Mouse (Mus musculus) heart, embryonic 13.5 days (tissue): Measurements from ENCODE around the gene Rpl34. TPM values are rescaled to one million over a fixed set of nuclear protein-coding genes. Genes with fewer than 3 reads are reported as not detected.

Experiments used
- ATAC-seq: fragments of 200-750 bp; cut with Nextera tagmentation; 2 replicates; pipeline ENCODE4 v1.8.0; 2017; ENCODE audit warnings: moderate TSS enrichment; ENCODE audit not compliant: insufficient number of reproducible peaks, low FRiP score, low TSS enrichment; ENCODE audit errors: extremely low read depth
- H3K27ac ChIP-seq: fragments of 300-500 bp; sonication (generic); replicated peaks from 2 replicates; pipeline ENCODE4 v1.5.1; 2015; ENCODE audit warnings: moderate library complexity, mild to moderate bottlenecking, inconsistent platforms
- H3K27me3 ChIP-seq: fragments of 300-500 bp; sonication (generic); replicated peaks from 2 replicates; pipeline ENCODE4 v1.6.1; 2015; ENCODE audit warnings: mild to moderate bottlenecking, inconsistent platforms
- H3K36me3 ChIP-seq: fragments of 300-500 bp; sonication (generic); 2 replicates; pipeline ENCODE4 v1.6.1; 2015; ENCODE audit warnings: mild to moderate bottlenecking, inconsistent platforms
- H3K4me1 ChIP-seq: fragments of 300-500 bp; sonication (generic); 2 replicates; pipeline ENCODE4 v1.6.1; 2015; ENCODE audit warnings: inconsistent platforms
- H3K4me2 ChIP-seq: fragments of 300-500 bp; sonication (generic); 2 replicates; pipeline ENCODE4 v1.6.1; 2015; ENCODE audit warnings: inconsistent platforms, mild to moderate bottlenecking, moderate library complexity
- H3K4me3 ChIP-seq: fragments of 300-500 bp; sonication (generic); 2 replicates; pipeline ENCODE4 v1.5.1; 2015; ENCODE audit warnings: moderate library complexity, mild to moderate bottlenecking, inconsistent platforms
- H3K9ac ChIP-seq: fragments of 300-500 bp; sonication (generic); 2 replicates; pipeline ENCODE4 v1.6.1; 2015; ENCODE audit warnings: inconsistent platforms, mild to moderate bottlenecking, moderate library complexity
- H3K9me3 ChIP-seq: fragments of 300-500 bp; sonication (generic); 2 replicates; pipeline ENCODE4 v1.6.1; 2016; ENCODE audit warnings: inconsistent platforms
- WGBS: fragments of 180-500 bp; shearing (Covaris S2); methylation state at CpG from one replicate; pipeline ENCODE4 v1.1.7; 2015; ENCODE audit warnings: mixed read lengths; 5-methylcytosine and 5-hydroxymethylcytosine counted together
- polyA plus RNA-seq: library from polyadenylated mRNA; unstranded; fragments of >200 nt; fragmentation: Nextera tagmentation; extraction: Ambion mirVana; gene quantifications from 2 replicates; pipeline ENCODE4 v1.2.1, GENCODE M21; 2015

Rpl34 gene
- polyA plus RNA-seq = 585 and 628 TPM in 2 replicates

- peaks cover 29% of the 10 kb centered on the region for H3K4me1 ChIP-seq
- peak within 1 kb of the TSS; percentile 99 for H3K9ac ChIP-seq
- peak within 1 kb of the TSS; percentile 90 for H3K4me2 ChIP-seq
- peak; percentile 99 for ATAC-seq
- H3K36me3 ChIP-seq = peaks cover 39% of the 10 kb centered on the region
- peak within 1 kb of the TSS; percentile 100 for H3K4me3 ChIP-seq
- no peaks in the 10 kb centered on the region for H3K9me3 ChIP-seq
- H3K27me3 ChIP-seq = no peaks in the 10 kb centered on the region; the same call in 1 of the 2 replicates
- under 1% methylated on average over 45 of the region's 45 CpGs for WGBS
- H3K27ac ChIP-seq = peak within 1 kb of the TSS; percentile 90
Observed at GRCm38 (mm10) chr3:130730189-130730653, at the start of gene Rpl34. TSS of gene Rpl34 (minus strand) at chr3:130730398.

GRCm38 (mm10) chr3:130768172-130768571 is 38.0 kb upstream of the Rpl34 start:
- H3K9me3 ChIP-seq = no peaks in the 10 kb centered on the region
- no peak overlapping the region for H3K4me2 ChIP-seq
- no peaks in the 10 kb centered on the region for H3K36me3 ChIP-seq
- no peaks in the 10 kb centered on the region for H3K27me3 ChIP-seq
- no peak overlapping the region for H3K9ac ChIP-seq
- no peak for ATAC-seq
- no peak overlapping the region for H3K4me3 ChIP-seq
- 44% methylated on average over 3 of the region's 3 CpGs for WGBS
- no peaks in the 10 kb centered on the region for H3K4me1 ChIP-seq
- H3K27ac ChIP-seq = no peak overlapping the region

- Histone ChIP-seq H3K9ac (no peak overlapping the region), H3K4me3 (no peak overlapping the region), H3K36me3 (no peaks in the 10 kb centered on the region), H3K27ac (no peak overlapping the region), H3K4me1 (no peaks in the 10 kb centered on the region), H3K9me3 (no peaks in the 10 kb centered on the region), H3K27me3 (no peaks in the 10 kb centered on the region), H3K4me2 (no peak overlapping the region)
- no peak for ATAC-seq
- 64% methylated on average over 5 of the region's 5 CpGs for WGBS
Observed at GRCm38 (mm10) chr3:130764091-130764490, 33.9 kb upstream of the Rpl34 start.

- WGBS = 49% methylated on average over 24 of the region's 24 CpGs
- no peak overlapping the region for H3K9ac ChIP-seq
- no peak overlapping the region for H3K27ac ChIP-seq
- H3K4me3 ChIP-seq = no peak overlapping the region
- no peak overlapping the region for H3K4me2 ChIP-seq
- H3K27me3 ChIP-seq = no peaks in the 10 kb centered on the region
- no peak for ATAC-seq
- no peaks in the 10 kb centered on the region for H3K9me3 ChIP-seq
- H3K4me1 ChIP-seq = no peaks in the 10 kb centered on the region
- H3K36me3 ChIP-seq = no peaks in the 10 kb centered on the region
Observed at GRCm38 (mm10) chr3:130760711-130761435, 30.7 kb upstream of the Rpl34 start.

- H3K4me2 ChIP-seq = no peak overlapping the region
- no peaks in the 10 kb centered on the region for H3K27me3 ChIP-seq
- no peak overlapping the region for H3K27ac ChIP-seq
- no peak for ATAC-seq
- H3K36me3 ChIP-seq = no peaks in the 10 kb centered on the region
- H3K9ac ChIP-seq = no peak overlapping the region
- H3K9me3 ChIP-seq = no peaks in the 10 kb centered on the region
- H3K4me1 ChIP-seq = no peaks in the 10 kb centered on the region
- H3K4me3 ChIP-seq = no peak overlapping the region
- WGBS = 82% methylated on average over 15 of the region's 15 CpGs
Observed at GRCm38 (mm10) chr3:130758157-130758841, 28.1 kb upstream of the Rpl34 start.

- 83% methylated on average over 8 of the region's 8 CpGs for WGBS
- H3K27ac ChIP-seq = no peak overlapping the region
- H3K4me3 ChIP-seq = no peak overlapping the region
- H3K4me2 ChIP-seq = no peak overlapping the region
- no peaks in the 10 kb centered on the region for H3K36me3 ChIP-seq
- H3K4me1 ChIP-seq = no peaks in the 10 kb centered on the region
- ATAC-seq = no peak
- H3K27me3 ChIP-seq = no peaks in the 10 kb centered on the region
- no peak overlapping the region for H3K9ac ChIP-seq
- H3K9me3 ChIP-seq = no peaks in the 10 kb centered on the region
Observed at GRCm38 (mm10) chr3:130757117-130757852, 27.1 kb upstream of the Rpl34 start.

- Histone ChIP-seq H3K27ac (no peak overlapping the region), H3K4me2 (no peak overlapping the region), H3K36me3 (no peaks in the 10 kb centered on the region), H3K4me1 (no peaks in the 10 kb centered on the region), H3K4me3 (no peak overlapping the region), H3K27me3 (no peaks in the 10 kb centered on the region), H3K9me3 (peaks cover 9% of the 10 kb centered on the region), H3K9ac (no peak overlapping the region)
- WGBS = 75% methylated on average over 3 of the region's 3 CpGs
- no peak for ATAC-seq
Observed at GRCm38 (mm10) chr3:130749206-130749605, 19.0 kb upstream of the Rpl34 start.

- no peak overlapping the region for H3K9ac ChIP-seq
- no peaks in the 10 kb centered on the region for H3K27me3 ChIP-seq
- no peak for ATAC-seq
- no peak overlapping the region for H3K4me3 ChIP-seq
- H3K4me2 ChIP-seq = no peak overlapping the region
- H3K4me1 ChIP-seq = no peaks in the 10 kb centered on the region
- no peaks in the 10 kb centered on the region for H3K36me3 ChIP-seq
- peaks cover 9% of the 10 kb centered on the region for H3K9me3 ChIP-seq
- WGBS = 70% methylated on average over 10 of the region's 10 CpGs
- no peak overlapping the region for H3K27ac ChIP-seq
Observed at GRCm38 (mm10) chr3:130746673-130747619, 16.7 kb upstream of the Rpl34 start.

GRCm38 (mm10) chr3:130737652-130738361 is 7.6 kb upstream of the Rpl34 start:
- no peak for ATAC-seq
- Histone ChIP-seq H3K36me3 (no peaks in the 10 kb centered on the region), H3K27me3 (peaks cover 3% of the 10 kb centered on the region; the same call in 1 of the 2 replicates), H3K4me3 (no peak overlapping the region), H3K27ac (no peak overlapping the region), H3K9me3 (no peaks in the 10 kb centered on the region), H3K4me1 (no peaks in the 10 kb centered on the region), H3K9ac (no peak overlapping the region), H3K4me2 (no peak overlapping the region)
- 56% methylated on average over 21 of the region's 21 CpGs for WGBS

GRCm38 (mm10) chr3:130736758-130737157 is 6.6 kb upstream of the Rpl34 start:
- Histone ChIP-seq H3K9me3 (no peaks in the 10 kb centered on the region), H3K27ac (no peak overlapping the region), H3K4me3 (no peak overlapping the region), H3K9ac (no peak overlapping the region), H3K36me3 (no peaks in the 10 kb centered on the region), H3K4me1 (no peaks in the 10 kb centered on the region), H3K27me3 (peaks cover 3% of the 10 kb centered on the region; the same call in 1 of the 2 replicates), H3K4me2 (no peak overlapping the region)
- ATAC-seq = no peak
- WGBS = 31% methylated on average over 4 of the region's 4 CpGs
